Mouse (Mus musculus) liver, postnatal 0 days (tissue): Measurements from ENCODE around the gene Arl3. TPM values are rescaled to one million over a fixed set of nuclear protein-coding genes. Genes with fewer than 3 reads are reported as not detected.
A peak's percentile ranks its signal among the peaks of the same experiment; 100 is the strongest.

ENCODE experiments used
- ATAC-seq: fragments of 200-750 bp; cut with Nextera tagmentation; 2 replicates; pipeline ENCODE4 v1.8.0; 2017; ENCODE audit warnings: mild to moderate bottlenecking, moderate library complexity
- DNase-seq: peaks from one replicate; pipeline ENCODE4 v3.0.0-alpha.2; 2016
- H3K27ac ChIP-seq: fragments of 300-500 bp; sonication (generic); 2 replicates; pipeline ENCODE4 v1.5.1; 2014; ENCODE audit warnings: antibody characterized with exemption, moderate library complexity, mild to moderate bottlenecking, low read depth
- H3K27me3 ChIP-seq: fragments of 300-500 bp; sonication (generic); 2 replicates; pipeline ENCODE4 v1.6.1; 2014; ENCODE audit warnings: low read length, control low read depth, mixed read lengths; ENCODE audit not compliant: insufficient read depth
- H3K36me3 ChIP-seq: fragments of 300-500 bp; sonication (generic); replicated peaks from 2 replicates; pipeline ENCODE4 v1.6.1; 2014; ENCODE audit warnings: mild to moderate bottlenecking, control low read depth, low read length, moderate library complexity, mixed read lengths; ENCODE audit not compliant: insufficient read depth
- H3K4me1 ChIP-seq: fragments of 300-500 bp; sonication (generic); 2 replicates; pipeline ENCODE4 v1.6.1; 2014; ENCODE audit warnings: antibody characterized with exemption, mild to moderate bottlenecking, control low read depth; ENCODE audit not compliant: insufficient read depth
- H3K4me2 ChIP-seq: fragments of 300-500 bp; sonication (generic); 2 replicates; pipeline ENCODE4 v1.6.1; 2014; ENCODE audit warnings: low read depth, mild to moderate bottlenecking, low read length, moderate library complexity, mixed read lengths
- H3K4me3 ChIP-seq: fragments of 300-500 bp; sonication (generic); 2 replicates; pipeline ENCODE4 v1.5.1; 2014; ENCODE audit warnings: low read depth, low read length
- H3K9ac ChIP-seq: fragments of 300-500 bp; sonication (generic); replicated peaks from 2 replicates; pipeline ENCODE4 v1.6.1; 2014; ENCODE audit warnings: mild to moderate bottlenecking, moderate library complexity
- H3K9me3 ChIP-seq: fragments of 300-500 bp; sonication (generic); 2 replicates; pipeline ENCODE4 v1.6.1; 2016; ENCODE audit warnings: mild to moderate bottlenecking, control low read depth, low read length, mixed read lengths
- CTCF ChIP-seq: sonication (generic); IDR thresholded peaks from 2 replicates; pipeline ENCODE4 v1.5.1; 2016; ENCODE audit warnings: antibody characterized with exemption, low read depth
- EP300 ChIP-seq: IDR thresholded peaks from 2 replicates; pipeline ENCODE4 v1.6.1; 2016; ENCODE audit warnings: antibody characterized with exemption, low read depth, mild to moderate bottlenecking
- WGBS: fragments of 180-500 bp; shearing (Covaris S2); extraction: QIAGEN DNeasy Blood & Tissue Kit; methylation state at CpG from one replicate; pipeline ENCODE4 v1.1.7; 2014; ENCODE audit not compliant: insufficient replicate concordance; 5-methylcytosine and 5-hydroxymethylcytosine counted together
- polyA plus RNA-seq: library from polyadenylated mRNA; unstranded; fragments of >200 nt; fragmentation: Nextera tagmentation; extraction: Ambion mirVana; gene quantifications from 2 replicates; pipeline ENCODE4 v1.2.1, GENCODE M21; 2015

The Arl3 gene
- polyA plus RNA-seq, 1 experiment from 2014 or later: 17.0 TPM

GRCm38 (mm10) chr19:46502471-46503166 is 70.4 kb downstream of the Arl3 start:
- peak overlapping the region; percentile 94 for H3K4me3 ChIP-seq
- no peaks in the 10 kb centered on the region for H3K9me3 ChIP-seq
- peak overlapping the region; percentile 96 for H3K9ac ChIP-seq
- peaks cover 43% of the 10 kb centered on the region for H3K4me1 ChIP-seq
- H3K27ac ChIP-seq: peak overlapping the region; percentile 99
- peak; percentile 93 for DNase-seq
- H3K4me2 ChIP-seq: peak overlapping the region; percentile 98
- TF ChIP-seq EP300 (no peak), CTCF (peak; percentile 93)
- no peaks in the 10 kb centered on the region for H3K27me3 ChIP-seq
- peak; percentile 52 for ATAC-seq
- peaks cover 20% of the 10 kb centered on the region for H3K36me3 ChIP-seq
- under 1% methylated on average over 52 of the region's 53 CpGs for WGBS

- DNase-seq (peak; percentile 82), ATAC-seq (peak; percentile 6)
- TF ChIP-seq EP300: no peak
- 0 out of 2 replicates have a peak, but pooled peaks have one; percentile 2 for TF ChIP-seq CTCF
- Histone ChIP-seq H3K9ac (peak overlapping the region; percentile 96), H3K4me2 (peak overlapping the region; percentile 98), H3K9me3 (no peaks in the 10 kb centered on the region), H3K27me3 (no peaks in the 10 kb centered on the region), H3K4me1 (peaks cover 38% of the 10 kb centered on the region), H3K27ac (peak overlapping the region; percentile 99), H3K4me3 (peak overlapping the region; percentile 94), H3K36me3 (peaks cover 14% of the 10 kb centered on the region)
- 0% methylated on average over 35 of the region's 46 CpGs for WGBS
Measured at GRCm38 (mm10) chr19:46502069-46502455, 70.9 kb downstream of the Arl3 start.

GRCm38 (mm10) chr19:46501401-46502068 is 71.5 kb downstream of the Arl3 start, which contains the start of gene Trim8:
Trim8 (plus strand) TSS chr19:46501702.
- DNase-seq (peak; percentile 81), ATAC-seq (peak; percentile 12)
- Histone ChIP-seq H3K36me3 (peaks cover 9% of the 10 kb centered on the region), H3K27ac (peak within 1 kb of the TSS; percentile 99), H3K9ac (peak within 1 kb of the TSS; percentile 96), H3K9me3 (no peaks in the 10 kb centered on the region), H3K4me3 (peak within 1 kb of the TSS; percentile 94), H3K4me2 (peak within 1 kb of the TSS; percentile 98), H3K4me1 (peaks cover 32% of the 10 kb centered on the region), H3K27me3 (no peaks in the 10 kb centered on the region)
- whole genome bisulfite sequencing: under 1% methylated on average over 58 of the region's 64 CpGs
- no peak for TF ChIP-seq EP300
- TF ChIP-seq CTCF: no peak

GRCm38 (mm10) chr19:46500581-46501341 is 72.2 kb downstream of the Arl3 start:
- Histone ChIP-seq H3K4me3 (peak overlapping the region; percentile 94), H3K9ac (peak overlapping the region; percentile 96), H3K9me3 (no peaks in the 10 kb centered on the region), H3K27me3 (no peaks in the 10 kb centered on the region), H3K27ac (peak overlapping the region; percentile 99), H3K4me2 (peak overlapping the region; percentile 98), H3K4me1 (peaks cover 25% of the 10 kb centered on the region), H3K36me3 (0 out of 2 replicates have a peak, but pooled peaks cover 1% of the 10 kb centered on the region)
- DNase-seq (no peak), ATAC-seq (peak; percentile 6)
- WGBS: 2% methylated on average over 44 of the region's 50 CpGs
- TF ChIP-seq EP300 (no peak), CTCF (no peak)

- peak overlapping the region; percentile 94 for H3K4me3 ChIP-seq
- WGBS: under 1% methylated on average over 36 of the region's 52 CpGs
- no peaks in the 10 kb centered on the region for H3K36me3 ChIP-seq
- peaks cover 17% of the 10 kb centered on the region for H3K4me1 ChIP-seq
- peak; percentile 99 for DNase-seq
- TF ChIP-seq CTCF (peak; percentile 9; the same call in 1 of the 2 replicates), EP300 (no peak; the same call in 1 of the 2 replicates)
- H3K9me3 ChIP-seq: no peaks in the 10 kb centered on the region
- H3K27ac ChIP-seq: peak overlapping the region; percentile 99
- ATAC-seq: peak; percentile 62
- peak overlapping the region; percentile 98 for H3K4me2 ChIP-seq
- peak overlapping the region; percentile 96 for H3K9ac ChIP-seq
- H3K27me3 ChIP-seq: no peaks in the 10 kb centered on the region
Measured at GRCm38 (mm10) chr19:46499836-46500580, 73.0 kb downstream of the Arl3 start.
